Mouse (Mus musculus) myocyte (in vitro differentiated cells): ENCODE measurements around the gene Cpa1. TPM values are rescaled to one million over a fixed set of nuclear protein-coding genes. Genes with fewer than 3 reads are reported as not detected.

Experiments used
- H3K27me3 ChIP-seq: one replicate; pipeline ENCODE4 v1.6.1; 2011; ENCODE audit not compliant: control insufficient read depth, insufficient read depth, insufficient read length
- H3K36me3 ChIP-seq: one replicate; pipeline ENCODE4 v1.6.1; 2011; ENCODE audit not compliant: control insufficient read depth, insufficient read depth
- H3K4me2 ChIP-seq: one replicate; pipeline ENCODE4 v1.6.1; 2011; ENCODE audit warnings: low read depth, control low read depth
- H3K4me3 ChIP-seq: one replicate; pipeline ENCODE4 v1.5.1; 2011; ENCODE audit warnings: mild to moderate bottlenecking, control low read depth, moderate library complexity
- H3K79me2 ChIP-seq: one replicate; pipeline ENCODE4 v1.6.1; 2011; ENCODE audit not compliant: control insufficient read depth, insufficient read depth
- H3ac ChIP-seq: one replicate; pipeline ENCODE4 v1.6.1; 2011; ENCODE audit not compliant: control insufficient read depth, insufficient read length
- CEBPB ChIP-seq: IDR thresholded peaks from 2 replicates; pipeline ENCODE4 v1.6.1; 2011; ENCODE audit warnings: mild to moderate bottlenecking, moderate library complexity; ENCODE audit not compliant: poor library complexity, insufficient read depth, severe bottlenecking
- E2F4 ChIP-seq: IDR thresholded peaks from one replicate; pipeline ENCODE4 v1.6.1; 2011; ENCODE audit warnings: mild to moderate bottlenecking, control low read depth, moderate library complexity; ENCODE audit not compliant: insufficient read depth
- MAX ChIP-seq: IDR thresholded peaks from one replicate; pipeline ENCODE4 v1.6.1; 2011; ENCODE audit warnings: low read depth, mild to moderate bottlenecking, control low read depth
- MYOD1 ChIP-seq, 3 experiments: IDR thresholded peaks; one replicate each; pipeline ENCODE4 v1.6.1; 2011; ENCODE audit warnings: control low read depth in 2 of 3, low read depth in 2 of 3, mild to moderate bottlenecking in 2 of 3, moderate library complexity in 1 of 3; ENCODE audit not compliant: insufficient read length in 2 of 3, control insufficient read depth in 1 of 3
- MYOG ChIP-seq, 3 experiments: IDR thresholded peaks; one replicate each; pipeline ENCODE4 v1.6.1; 2011; ENCODE audit warnings: control low read depth in 2 of 3, low read depth in 2 of 3, mild to moderate bottlenecking in 2 of 3; ENCODE audit not compliant: insufficient read length in 2 of 3, control insufficient read depth in 1 of 3, insufficient read depth in 1 of 3
- POLR2A ChIP-seq: IDR thresholded peaks from one replicate; pipeline ENCODE4 v1.6.1; 2011; ENCODE audit warnings: low read depth, mild to moderate bottlenecking, control low read depth, moderate library complexity; ENCODE audit not compliant: insufficient read length
- POLR2AphosphoS2 ChIP-seq: IDR thresholded peaks from one replicate; pipeline ENCODE4 v1.6.1; 2011; ENCODE audit warnings: low read depth, control low read depth; ENCODE audit not compliant: insufficient read length
- REST ChIP-seq: IDR thresholded peaks from one replicate; pipeline ENCODE4 v1.6.1; 2011; ENCODE audit warnings: mild to moderate bottlenecking, control low read depth, moderate library complexity; ENCODE audit not compliant: insufficient read depth, insufficient read length
- SRF ChIP-seq: IDR thresholded peaks from one replicate; pipeline ENCODE4 v1.6.1; 2011; ENCODE audit warnings: low read depth; ENCODE audit not compliant: control insufficient read depth, insufficient read length
- TCF12 ChIP-seq: IDR thresholded peaks from one replicate; pipeline ENCODE4 v1.6.1; 2011; ENCODE audit warnings: mild to moderate bottlenecking, control low read depth; ENCODE audit not compliant: poor library complexity, insufficient read depth, severe bottlenecking
- TCF3 ChIP-seq: IDR thresholded peaks from one replicate; pipeline ENCODE4 v1.6.1; 2011; ENCODE audit warnings: low read depth, control low read depth; ENCODE audit not compliant: insufficient read length
- USF1 ChIP-seq: IDR thresholded peaks from one replicate; pipeline ENCODE4 v1.6.1; 2011; ENCODE audit warnings: low read depth, mild to moderate bottlenecking, control low read depth, moderate library complexity
- polyA plus RNA-seq: library from polyadenylated mRNA; unstranded; fragments of >200 nt; fragmentation: generic; extraction: Trizol; gene quantifications from one replicate; pipeline ENCODE4 v1.2.1, GENCODE M21; 2012; ENCODE audit warnings: missing spikeins

Cpa1 gene
- 0.29 TPM for polyA plus RNA-seq

DNA sequence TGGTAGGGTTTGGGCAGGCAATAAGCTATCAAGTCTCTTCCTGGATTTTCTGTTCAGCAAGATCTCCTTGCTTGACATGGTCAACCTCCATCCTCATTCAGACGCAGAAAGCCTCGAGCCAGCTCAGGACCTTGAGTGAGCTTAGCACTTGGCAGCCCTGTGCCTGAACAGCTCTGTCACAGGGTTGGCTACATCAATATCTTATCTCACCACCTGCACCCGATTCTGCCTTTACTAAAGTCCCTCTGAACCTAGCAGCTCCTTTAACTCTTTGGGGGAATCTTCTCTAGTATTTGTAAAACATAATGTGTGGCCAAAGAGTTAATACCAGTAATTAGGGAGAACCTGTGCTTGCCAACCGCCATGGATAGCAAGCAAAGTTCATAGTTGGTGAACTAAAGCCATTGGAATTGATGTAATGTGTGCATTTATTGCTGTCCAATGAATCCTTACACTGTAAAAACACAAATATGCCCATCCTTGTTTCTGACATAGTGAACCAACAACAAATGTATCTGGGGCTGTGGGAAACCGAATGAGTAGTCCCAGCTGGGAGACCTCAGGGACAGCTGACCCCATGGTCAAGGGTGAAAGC, at the start of gene Cpa1:
Gene Cpa1 (plus strand): TSS at position 545 of the 595 bp plus-strand sequence.
- H3ac ChIP-seq, result no peak within 1 kb of the TSS
- H3K36me3 ChIP-seq, result no peaks in the 10 kb centered on the region
- H3K27me3 ChIP-seq, result no peaks in the 10 kb centered on the region
- H3K4me3 ChIP-seq, result no peak within 1 kb of the TSS
- no peaks in the 10 kb centered on the region for H3K79me2 ChIP-seq
- no peak for TF ChIP-seq SRF
- TF ChIP-seq TCF12, result no peak
- TF ChIP-seq MYOD1 (IDR thresholded peaks at IDR 0.05; ENCODE audit: control insufficient read depth in 1 of 3, insufficient read length in 2 of 3, low read depth in 2 of 3), result peak in 1 of 3 experiments; percentile 50
- TF ChIP-seq MYOG (IDR thresholded peaks at IDR 0.05; ENCODE audit: control insufficient read depth in 1 of 3, insufficient read depth in 1 of 3, insufficient read length in 2 of 3, low read depth in 2 of 3), result peak in 2 of 3 experiments; percentile 24 to 71
- TF ChIP-seq MAX, result no peak
- no peak for TF ChIP-seq TCF3
- no peak within 1 kb of the TSS for H3K4me2 ChIP-seq

DNA sequence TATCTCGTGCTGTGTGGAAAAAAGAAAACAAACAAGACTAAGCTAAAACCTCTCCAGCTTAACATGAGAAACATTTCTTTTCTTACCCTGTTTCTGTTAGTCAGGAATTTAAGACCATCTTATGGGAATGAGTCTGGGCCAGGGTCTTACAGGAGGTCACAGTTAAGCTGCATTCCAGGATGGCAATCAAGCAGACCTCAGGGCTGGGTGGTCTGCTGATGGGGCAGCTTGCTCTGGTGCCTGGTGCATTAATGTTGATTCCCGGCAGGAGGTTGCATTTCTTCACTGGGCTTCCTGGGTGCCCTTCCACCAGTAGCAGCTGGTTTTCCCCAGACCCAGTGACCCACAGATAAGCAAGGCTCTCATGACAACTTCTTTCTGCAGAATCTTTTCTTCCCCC, 49.2 kb upstream of the Cpa1 start:
- Histone ChIP-seq H3K4me3 (no peak overlapping the region), H3K4me2 (no peak overlapping the region), H3K27me3 (no peaks in the 10 kb centered on the region), H3K36me3 (no peaks in the 10 kb centered on the region), H3ac (no peak overlapping the region), H3K79me2 (no peaks in the 10 kb centered on the region)
- TF ChIP-seq CEBPB (no peak), REST (no peak), TCF12 (no peak), SRF (no peak), TCF3 (no peak), MYOG (IDR thresholded peaks at IDR 0.05; ENCODE audit: control insufficient read depth in 1 of 3, insufficient read depth in 1 of 3, insufficient read length in 2 of 3, low read depth in 2 of 3) (no peak), MAX (no peak), E2F4 (no peak), USF1 (no peak), POLR2A (no peak), MYOD1 (IDR thresholded peaks at IDR 0.05; ENCODE audit: control insufficient read depth in 1 of 3, insufficient read length in 2 of 3, low read depth in 2 of 3) (no peak), POLR2AphosphoS2 (no peak)

DNA sequence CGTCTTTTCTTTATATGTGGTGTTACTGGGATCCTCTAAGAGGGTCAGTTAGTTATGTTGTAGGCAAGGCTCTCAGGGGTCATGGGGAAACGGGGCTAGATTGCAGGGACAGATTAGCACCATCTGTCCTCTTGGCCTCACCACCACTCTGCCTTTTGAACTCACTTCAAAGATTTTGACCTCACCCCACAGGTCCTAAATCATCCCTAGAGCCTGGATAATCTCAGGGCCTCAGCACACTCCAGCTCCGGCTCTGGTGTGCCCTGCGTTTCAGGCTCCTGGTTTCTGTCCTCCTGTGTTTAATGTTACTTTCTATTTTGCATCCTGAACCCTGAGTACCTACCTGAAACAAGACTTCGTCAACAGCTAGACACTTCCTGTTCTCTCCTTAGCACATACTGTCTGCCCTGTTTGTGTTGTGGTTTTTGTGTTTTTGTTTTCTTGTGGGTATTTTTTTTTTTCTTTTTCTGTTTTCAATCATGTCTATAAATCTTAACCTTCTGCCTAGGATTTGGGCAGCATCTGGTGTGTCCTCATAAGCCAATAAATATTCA, 47.1 kb upstream of the Cpa1 start:
- no peak overlapping the region for H3ac ChIP-seq
- no peaks in the 10 kb centered on the region for H3K36me3 ChIP-seq
- H3K79me2 ChIP-seq, result no peaks in the 10 kb centered on the region
- TF ChIP-seq MYOD1 (IDR thresholded peaks at IDR 0.05; ENCODE audit: control insufficient read depth in 1 of 3, insufficient read length in 2 of 3, low read depth in 2 of 3) (no peak), REST (no peak), USF1 (no peak), SRF (no peak), E2F4 (no peak), CEBPB (no peak), MAX (no peak), TCF12 (no peak), MYOG (IDR thresholded peaks at IDR 0.05; ENCODE audit: control insufficient read depth in 1 of 3, insufficient read depth in 1 of 3, insufficient read length in 2 of 3, low read depth in 2 of 3) (no peak), POLR2A (no peak), TCF3 (no peak), POLR2AphosphoS2 (no peak)
- no peaks in the 10 kb centered on the region for H3K27me3 ChIP-seq
- H3K4me3 ChIP-seq, result no peak overlapping the region
- H3K4me2 ChIP-seq, result no peak overlapping the region

DNA sequence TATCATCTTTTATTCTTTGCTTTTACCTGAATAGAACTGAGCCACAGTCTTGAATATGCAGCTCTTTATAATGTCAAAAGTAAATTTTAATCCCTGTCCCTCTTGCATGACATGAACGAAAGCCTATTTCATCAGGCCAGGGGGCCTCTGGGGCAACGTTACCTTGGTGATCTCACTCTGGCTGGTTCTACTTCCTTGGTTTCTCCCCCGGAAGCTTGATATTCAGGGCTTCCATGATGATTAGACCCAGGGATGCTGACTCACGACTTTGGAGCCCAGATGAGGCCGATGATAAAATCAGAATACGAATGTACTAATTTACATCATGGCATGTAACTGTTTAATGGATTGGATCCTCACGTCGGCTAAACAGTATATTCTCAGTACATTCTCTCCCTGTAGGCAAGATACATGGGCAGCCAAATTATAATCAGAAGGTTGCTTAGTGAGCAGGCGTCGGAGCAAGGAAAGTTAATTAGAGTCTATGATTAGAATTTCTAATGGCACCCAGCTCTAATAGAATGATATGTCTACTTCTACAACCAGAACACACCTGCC, 46.5 kb upstream of the Cpa1 start:
- Histone ChIP-seq H3K27me3 (no peaks in the 10 kb centered on the region), H3K79me2 (no peaks in the 10 kb centered on the region), H3K4me3 (no peak overlapping the region), H3K36me3 (no peaks in the 10 kb centered on the region), H3K4me2 (no peak overlapping the region), H3ac (no peak overlapping the region)
- no peak for TF ChIP-seq SRF
- TF ChIP-seq MAX, result no peak
- no peak for TF ChIP-seq REST
- no peak for TF ChIP-seq E2F4
- TF ChIP-seq TCF3, result no peak
- TF ChIP-seq MYOG (IDR thresholded peaks at IDR 0.05; ENCODE audit: control insufficient read depth in 1 of 3, insufficient read depth in 1 of 3, insufficient read length in 2 of 3, low read depth in 2 of 3), result no peak
- TF ChIP-seq POLR2AphosphoS2, result no peak
- TF ChIP-seq MYOD1 (IDR thresholded peaks at IDR 0.05; ENCODE audit: control insufficient read depth in 1 of 3, insufficient read length in 2 of 3, low read depth in 2 of 3), result no peak
- TF ChIP-seq POLR2A, result no peak
- no peak for TF ChIP-seq USF1
- no peak for TF ChIP-seq CEBPB
- TF ChIP-seq TCF12, result no peak
